Mouse (Mus musculus) fat pad, adult 2 months (tissue): ENCODE results near the gene Ugt1a2.
"Not testable (repeated sequence)": the region's sequence is repeated elsewhere in the genome, so short reads cannot be mapped to it uniquely, and the experiment has no call there.

ENCODE experiments used
- DNase-seq: peaks from one replicate; pipeline ENCODE4 v3.0.0-alpha.2; 2011; ENCODE audit warnings: low read depth, low spot score; ENCODE audit errors: extremely low read depth

Ugt1a2 gene

GRCm38 (mm10) chr1:88217576-88217975 lies 17.2 kb downstream of the Ugt1a2 start:
- no peak for DNase-seq

- DNase-seq, result no peak
These were observed 17.6 kb downstream of the Ugt1a2 start for GRCm38 (mm10) chr1:88218051-88218450.

GRCm38 (mm10) chr1:88218591-88218990 lies 18.2 kb downstream of the Ugt1a2 start:
- no peak for DNase-seq

GRCm38 (mm10) chr1:88219054-88219453 lies 18.7 kb downstream of the Ugt1a2 start:
- no peak for DNase-seq

- peak; percentile 88 for DNase-seq
These were observed 19.9 kb downstream of the Ugt1a2 start for GRCm38 (mm10) chr1:88220336-88220735.

GRCm38 (mm10) chr1:88222216-88222615 lies 21.8 kb downstream of the Ugt1a2 start:
- no peak for DNase-seq

GRCm38 (mm10) chr1:88223011-88223515 lies 22.7 kb downstream of the Ugt1a2 start:
- DNase-seq, result not testable (repeated sequence)

- DNase-seq, result no peak
These were observed 23.2 kb downstream of the Ugt1a2 start for GRCm38 (mm10) chr1:88223591-88223990.

- peak; percentile 99 for DNase-seq
These were observed 23.8 kb downstream of the Ugt1a2 start for GRCm38 (mm10) chr1:88224029-88224776.

GRCm38 (mm10) chr1:88225301-88225700 lies 24.9 kb downstream of the Ugt1a2 start:
- DNase-seq, result not testable (repeated sequence)

GRCm38 (mm10) chr1:88225741-88226140 lies 25.3 kb downstream of the Ugt1a2 start:
- no peak for DNase-seq

- no peak for DNase-seq
These were observed 26.4 kb downstream of the Ugt1a2 start, which contains the start of gene Mroh2a for GRCm38 (mm10) chr1:88226670-88227379. Mroh2a (plus strand) TSS chr1:88226986.

GRCm38 (mm10) chr1:88227482-88227881 lies 27.1 kb downstream of the Ugt1a2 start:
- DNase-seq, result no peak

GRCm38 (mm10) chr1:88228121-88228520 lies 27.7 kb downstream of the Ugt1a2 start:
- DNase-seq, result no peak

- no peak for DNase-seq
These were observed 29.2 kb downstream of the Ugt1a2 start for GRCm38 (mm10) chr1:88229566-88229965.

- no peak for DNase-seq
These were observed 29.6 kb downstream of the Ugt1a2 start for GRCm38 (mm10) chr1:88229986-88230385.

GRCm38 (mm10) chr1:88230421-88230820 lies 30.0 kb downstream of the Ugt1a2 start:
- DNase-seq, result no peak

GRCm38 (mm10) chr1:88230981-88231802 lies 30.8 kb downstream of the Ugt1a2 start:
- DNase-seq, result no peak

- DNase-seq, result no peak
These were observed 31.6 kb downstream of the Ugt1a2 start for GRCm38 (mm10) chr1:88231803-88232499.

- DNase-seq, result no peak
These were observed 32.4 kb downstream of the Ugt1a2 start for GRCm38 (mm10) chr1:88232664-88233380.
